In the genomic region with DNA sequence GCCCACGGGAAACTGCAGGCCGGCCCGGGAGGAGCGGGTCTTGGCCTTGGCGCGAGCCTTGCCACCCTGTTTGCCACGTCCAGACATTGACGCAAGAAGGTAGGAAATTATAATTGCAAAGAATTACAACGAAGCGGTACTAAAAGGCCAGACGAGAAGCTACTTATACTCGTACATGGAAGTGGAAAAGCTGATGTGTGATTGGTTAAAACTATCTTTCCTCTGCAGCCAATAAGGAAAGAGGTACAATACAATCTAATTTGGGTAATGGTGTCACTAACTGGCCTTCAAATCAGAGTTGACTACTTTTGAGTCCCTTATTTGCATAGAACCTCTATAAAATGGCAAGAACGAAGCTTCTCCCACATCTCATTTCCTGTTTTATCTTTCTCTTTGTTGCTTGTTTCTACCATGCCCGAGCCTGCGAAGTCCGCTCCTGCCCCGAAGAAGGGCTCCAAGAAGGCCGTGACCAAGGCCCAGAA, we compare ENCODE assay signal across 8 mouse cellular contexts. TPM values are rescaled to one million over a fixed set of nuclear protein-coding genes. Genes with fewer than 3 reads are reported as not detected.
DNase-seq lines count a peak whose midpoint lies in the region; ATAC-seq and TF ChIP-seq lines count a peak whose summit lies in the region.

A gene (minus strand): TSS at position 199 of the 482 bp plus-strand sequence.
A gene (plus strand): TSS at position 375 of the 482 bp plus-strand sequence.

- H3K9me3 ChIP-seq in ES-E14 (ENCODE audit: control insufficient read depth, insufficient read depth, low read depth, low read length): no peaks in the 10 kb centered on the region
- no peaks in the 10 kb centered on the region for H3K9me3 ChIP-seq in heart, embryonic 16.5 days (replicated peaks; ENCODE audit: control insufficient read depth, low read length)
- H3K9me3 ChIP-seq in liver, embryonic 14.5 days (ENCODE audit: control insufficient read depth, low read length): no peaks in the 10 kb centered on the region
- H3K9me3 ChIP-seq in neural tube, embryonic 12.5 days: no peaks in the 10 kb centered on the region

- peak; percentile 79 for DNase-seq in ES-E14 (ENCODE audit: low read depth, low spot score)
- DNase-seq in fibroblast of lung, adult 2 months (ENCODE audit: low read depth): peak; percentile 89
- DNase-seq in kidney, postnatal 36 days: peak; percentile 46 to 85
- DNase-seq in liver, embryonic 14.5 days (ENCODE audit: low read depth in 3 of 3, low spot score in 3 of 3): peak; percentile 94 to 97 (median 94)
- peak; percentile 58 for DNase-seq in testis, postnatal 10 days (ENCODE audit: low spot score)

- no peak for TF ChIP-seq CTCF in liver, embryonic 14.5 days (IDR thresholded peaks at IDR 0.05; ENCODE audit: low read depth)

- no peaks in the 10 kb centered on the region for H3K4me1 ChIP-seq in ES-E14 (ENCODE audit: control insufficient read depth in 2 of 2, insufficient read depth in 2 of 2, low read length in 2 of 2, poor library complexity in 1 of 2)
- H3K4me1 ChIP-seq in brown adipose tissue, adult 24 weeks (ENCODE audit: control insufficient read depth, insufficient read depth, insufficient read length, low read length): 0 out of 2 replicates have a peak, but pooled peaks cover 2% of the 10 kb centered on the region
- H3K4me1 ChIP-seq in heart, embryonic 16.5 days (ENCODE audit: control insufficient read depth, insufficient read depth, low read length): peaks cover 18% of the 10 kb centered on the region
- H3K4me1 ChIP-seq in liver, embryonic 14.5 days (replicated peaks; ENCODE audit: control insufficient read depth in 2 of 2, insufficient read depth in 2 of 2, low read length in 1 of 2): peaks cover 9 to 16% of the 10 kb centered on the region in 2 experiments
- peaks cover 18% of the 10 kb centered on the region for H3K4me1 ChIP-seq in neural tube, embryonic 12.5 days

- peak within 1 kb of the TSS; percentile 77 for H3K4me2 ChIP-seq in heart, embryonic 16.5 days (ENCODE audit: low read depth, low read length)
- peak within 1 kb of the TSS; percentile 79 for H3K4me2 ChIP-seq in liver, embryonic 14.5 days (ENCODE audit: low read depth)
- H3K4me2 ChIP-seq in neural tube, embryonic 12.5 days (replicated peaks): peak within 1 kb of the TSS; percentile 72

- H3K4me3 ChIP-seq in ES-E14 (ENCODE audit: insufficient read depth in 1 of 2, low read depth in 1 of 2, low read length in 2 of 2, poor library complexity in 1 of 2, severe bottlenecking in 1 of 2): peak within 1 kb of the TSS; percentile 27 to 66
- peak within 1 kb of the TSS; percentile 61 for H3K4me3 ChIP-seq in brown adipose tissue, adult 24 weeks (ENCODE audit: insufficient read depth, low read depth, low read length)
- peak within 1 kb of the TSS; percentile 59 for H3K4me3 ChIP-seq in heart, embryonic 16.5 days (ENCODE audit: low read length)
- H3K4me3 ChIP-seq in liver, embryonic 14.5 days (ENCODE audit: insufficient read depth in 1 of 2, low read depth in 2 of 2, low read length in 2 of 2): peak within 1 kb of the TSS; percentile 65 to 81
- peak within 1 kb of the TSS; percentile 43 for H3K4me3 ChIP-seq in neural tube, embryonic 12.5 days

- 1% methylated on average over 18 of the region's 18 CpGs for WGBS in heart, embryonic 16.5 days
- WGBS in liver, embryonic 14.5 days (ENCODE audit: insufficient replicate concordance): under 1% methylated on average over 18 of the region's 18 CpGs
- WGBS in neural tube, embryonic 12.5 days: 0% methylated on average over 18 of the region's 18 CpGs

- TF ChIP-seq EP300 in liver, embryonic 14.5 days (IDR thresholded peaks at IDR 0.05; ENCODE audit: low read depth): peak; percentile 50; the same call in 1 of the 2 replicates

- peak; percentile 87 for ATAC-seq in heart, embryonic 16.5 days (replicated peaks; ENCODE audit: extremely low read depth, insufficient read depth, low FRiP score)
- peak; percentile 76 for ATAC-seq in liver, embryonic 14.5 days (ENCODE audit: insufficient read depth)
- peak; percentile 88 for ATAC-seq in neural tube, embryonic 12.5 days (ENCODE audit: low FRiP score, low read depth)

- in situ Hi-C loops in ES-E14 (cut with MboI; ENCODE audit: low sequenced_read_pairs in 2 of 2, unreplicated experiment in 2 of 2): loop anchor here (25.0 kb wide), 2 partner anchors 1534 to 1834 kb away; a partner anchor contains a TSS

- no peaks in the 10 kb centered on the region for H3K36me3 ChIP-seq in ES-E14 (ENCODE audit: control insufficient read depth, insufficient read depth, low read length, poor library complexity, severe bottlenecking)
- H3K36me3 ChIP-seq in heart, embryonic 16.5 days (ENCODE audit: control insufficient read depth, insufficient read depth): no peaks in the 10 kb centered on the region
- no peaks in the 10 kb centered on the region for H3K36me3 ChIP-seq in liver, embryonic 14.5 days (replicated peaks; ENCODE audit: control insufficient read depth, insufficient read depth, low read depth)
- no peaks in the 10 kb centered on the region for H3K36me3 ChIP-seq in neural tube, embryonic 12.5 days

- H3K27ac ChIP-seq in ES-E14 (ENCODE audit: insufficient read depth, low read depth, low read length, poor library complexity, severe bottlenecking): peak within 1 kb of the TSS; percentile 92
- H3K27ac ChIP-seq in brown adipose tissue, adult 24 weeks (replicated peaks; ENCODE audit: low read depth, low read length): peak within 1 kb of the TSS; percentile 74; the same call in 1 of the 2 replicates
- H3K27ac ChIP-seq in heart, embryonic 16.5 days (ENCODE audit: low read length): peak within 1 kb of the TSS; percentile 96
- peak within 1 kb of the TSS; percentile 98 for H3K27ac ChIP-seq in liver, embryonic 14.5 days
- H3K27ac ChIP-seq in neural tube, embryonic 12.5 days: peak within 1 kb of the TSS; percentile 86

- H3K9ac ChIP-seq in ES-E14 (ENCODE audit: insufficient read depth, low read depth, low read length, poor library complexity, severe bottlenecking): peak within 1 kb of the TSS; percentile 67
- H3K9ac ChIP-seq in heart, embryonic 16.5 days (ENCODE audit: low read length): peak within 1 kb of the TSS; percentile 76
- H3K9ac ChIP-seq in liver, embryonic 14.5 days (replicated peaks): peak within 1 kb of the TSS; percentile 99
- peak within 1 kb of the TSS; percentile 61 for H3K9ac ChIP-seq in neural tube, embryonic 12.5 days

- no peaks in the 10 kb centered on the region for H3K27me3 ChIP-seq in heart, embryonic 16.5 days (ENCODE audit: control insufficient read depth, insufficient read depth, low read length)
- no peaks in the 10 kb centered on the region for H3K27me3 ChIP-seq in liver, embryonic 14.5 days (ENCODE audit: control insufficient read depth, insufficient read depth, low read length)
- no peaks in the 10 kb centered on the region for H3K27me3 ChIP-seq in neural tube, embryonic 12.5 days (replicated peaks)

TF ChIP-seq in ES-E14, 5 proteins besides CTCF, POLR2A, EP300 and RAD21:
- peak; percentile 80; the same call in 1 of the 2 replicates for TF ChIP-seq CHD2 (IDR thresholded peaks at IDR 0.05; ENCODE audit: low read depth, low read length)
- TF ChIP-seq ZNF384 (IDR thresholded peaks at IDR 0.05; ENCODE audit: low read depth, low read length): no peak

RNA-seq across cellular contexts. Expression of the first gene that starts in this region (rescaled TPM):
- 587 and 755 TPM in 2 replicates for total RNA-seq in ES-E14 (2012; rRNA removed)
- not detected in 2 replicates for polyA plus RNA-seq in brown adipose tissue, adult 24 weeks (2012; ENCODE audit: insufficient read depth, insufficient read length, missing spikeins)
- polyA plus RNA-seq in heart, embryonic 16.5 days (2015; fragmentation: Nextera tagmentation; extraction: Ambion mirVana): 34.0 and 34.2 TPM in 2 replicates
- 10.8 and 14.3 TPM in 2 replicates for polyA plus RNA-seq in liver, embryonic 14.5 days (2012; rRNA removed)
- polyA plus RNA-seq in liver, embryonic 14.5 days (2014; fragmentation: Nextera tagmentation; extraction: Ambion mirVana): 150 and 151 TPM in 2 replicates
- 52.5 and 96.7 TPM in 2 replicates for polyA plus RNA-seq in neural tube, embryonic 12.5 days (2016; fragmentation: Nextera tagmentation; extraction: Ambion mirVana)

RNA-seq across cellular contexts. Expression of the second gene that starts in this region (rescaled TPM):
- 1,383 and 2,074 TPM in 2 replicates for total RNA-seq in ES-E14 (2012; rRNA removed)
- not detected in 2 replicates for polyA plus RNA-seq in brown adipose tissue, adult 24 weeks (2012; ENCODE audit: insufficient read depth, insufficient read length, missing spikeins)
- polyA plus RNA-seq in heart, embryonic 16.5 days (2015; fragmentation: Nextera tagmentation; extraction: Ambion mirVana): 4.2 and 5.1 TPM in 2 replicates
- 42.1 and 55.9 TPM in 2 replicates for polyA plus RNA-seq in liver, embryonic 14.5 days (2012; rRNA removed)
- 6.9 and 10.2 TPM in 2 replicates for polyA plus RNA-seq in liver, embryonic 14.5 days (2014; fragmentation: Nextera tagmentation; extraction: Ambion mirVana)
- polyA plus RNA-seq in neural tube, embryonic 12.5 days (2016; fragmentation: Nextera tagmentation; extraction: Ambion mirVana): 8.8 and 11.8 TPM in 2 replicates

Comparison
In these comparisons a context has a peak if more than half of its experiments do, and no peak if none do; other contexts are left out.
1. Peak in every context shown above with its lines: DNase-seq, ATAC-seq, H3K4me3 ChIP-seq and H3K27ac ChIP-seq.
2. RNA of the first gene that starts in this region (polyA plus RNA-seq): 10.8 to 151 TPM in liver, embryonic 14.5 days, 52.5 to 96.7 TPM in neural tube, embryonic 12.5 days and 34.0 to 34.2 TPM in heart, embryonic 16.5 days; not detected in brown adipose tissue, adult 24 weeks; every median in the first group is over 10 times any median in the second.